Mouse (Mus musculus) olfactory bulb, adult 2 months (tissue): Measurements from ENCODE around the gene Depdc5.

ENCODE experiments used
- CTCF ChIP-seq: fragments of 200-500 bp; IDR thresholded peaks from 2 replicates; pipeline ENCODE4 v1.5.1; 2012; ENCODE audit warnings: low read depth, mild to moderate bottlenecking, low read length, moderate library complexity; ENCODE audit not compliant: insufficient read depth
- POLR2A ChIP-seq: fragments of 200-500 bp; IDR thresholded peaks from 2 replicates; pipeline ENCODE4 v1.6.1; 2012; ENCODE audit warnings: mild to moderate bottlenecking, low read depth, low read length, moderate library complexity; ENCODE audit not compliant: insufficient read depth

DNA sequence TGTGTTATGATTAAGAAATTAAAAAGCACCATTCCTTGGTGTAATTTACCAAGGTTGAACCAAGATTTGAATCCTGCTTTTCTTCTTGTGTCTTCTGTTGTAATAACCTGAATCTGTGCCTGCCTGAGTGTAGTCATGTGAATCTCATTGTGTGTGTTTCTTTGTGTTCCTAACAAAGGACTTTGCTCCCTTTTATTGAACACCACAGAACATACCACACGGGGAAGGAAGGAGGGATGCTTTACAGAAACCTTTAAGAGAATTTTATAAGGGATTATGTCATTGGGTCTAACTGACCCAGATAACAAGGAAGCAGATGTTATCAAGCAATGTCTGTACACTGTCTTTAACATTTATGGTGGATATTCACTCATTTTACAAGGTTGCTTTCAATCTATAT is 44.0 kb downstream of the Depdc5 start:
- no peak for TF ChIP-seq CTCF
- no peak for TF ChIP-seq POLR2A
